Mouse (Mus musculus) heart, embryonic 12.5 days (tissue): ENCODE measurements around the gene Cntn3. TPM values are rescaled to one million over a fixed set of nuclear protein-coding genes. Genes with fewer than 3 reads are reported as not detected.
"Not testable (repeated sequence)": the region's sequence is repeated elsewhere in the genome, so short reads cannot be mapped to it uniquely, and the experiment has no call there.

Source experiments
- ATAC-seq: fragments of 200-750 bp; cut with Nextera tagmentation; 2 replicates; pipeline ENCODE4 v1.8.0; 2017; ENCODE audit warnings: moderate TSS enrichment, moderate library complexity; ENCODE audit not compliant: insufficient number of reproducible peaks, low FRiP score
- H3K27ac ChIP-seq: fragments of 300-500 bp; sonication (generic); 2 replicates; pipeline ENCODE4 v1.5.1; 2016; ENCODE audit warnings: mild to moderate bottlenecking, moderate library complexity; ENCODE audit not compliant: poor library complexity, severe bottlenecking
- H3K27me3 ChIP-seq: fragments of 300-500 bp; sonication (generic); replicated peaks from 2 replicates; pipeline ENCODE4 v1.6.1; 2016; ENCODE audit warnings: mild to moderate bottlenecking, moderate library complexity
- H3K36me3 ChIP-seq: fragments of 300-500 bp; sonication (generic); 2 replicates; pipeline ENCODE4 v1.6.1; 2016; ENCODE audit warnings: mild to moderate bottlenecking, moderate library complexity
- H3K4me1 ChIP-seq: fragments of 300-500 bp; sonication (generic); replicated peaks from 2 replicates; pipeline ENCODE4 v1.6.1; 2016; ENCODE audit warnings: mild to moderate bottlenecking
- H3K4me2 ChIP-seq: fragments of 300-500 bp; sonication (generic); 2 replicates; pipeline ENCODE4 v1.6.1; 2016; ENCODE audit warnings: mild to moderate bottlenecking, moderate library complexity
- H3K4me3 ChIP-seq: fragments of 300-500 bp; sonication (generic); 2 replicates; pipeline ENCODE4 v1.5.1; 2016; ENCODE audit warnings: mild to moderate bottlenecking
- H3K9ac ChIP-seq: fragments of 300-500 bp; sonication (generic); 2 replicates; pipeline ENCODE4 v1.6.1; 2016; ENCODE audit warnings: mild to moderate bottlenecking, moderate library complexity
- H3K9me3 ChIP-seq: fragments of 300-500 bp; sonication (generic); replicated peaks from 2 replicates; pipeline ENCODE4 v1.6.1; 2016; ENCODE audit warnings: mild to moderate bottlenecking, moderate library complexity
- WGBS: fragments of 180-500 bp; shearing (Covaris S2); methylation state at CpG from one replicate; pipeline ENCODE4 v1.1.7; 2016; 5-methylcytosine and 5-hydroxymethylcytosine counted together
- polyA plus RNA-seq: library from polyadenylated mRNA; unstranded; fragments of >200 nt; fragmentation: Nextera tagmentation; extraction: Ambion mirVana; gene quantifications from 2 replicates; pipeline ENCODE4 v1.2.1, GENCODE M21; 2016

Gene Cntn3
- polyA plus RNA-seq, result 0.28 and 0.48 TPM in 2 replicates

GRCm38 (mm10) chr6:102573001-102573400, at the start of gene Cntn3:
TSS of gene Cntn3 (minus strand) at chr6:102573101.
- not testable (repeated sequence) for H3K4me2 ChIP-seq, H3K36me3 ChIP-seq, H3K9ac ChIP-seq, H3K27me3 ChIP-seq, H3K9me3 ChIP-seq, ATAC-seq, H3K4me1 ChIP-seq, H3K4me3 ChIP-seq, H3K27ac ChIP-seq
- WGBS, result 97% methylated on average over 5 of the region's 20 CpGs

GRCm38 (mm10) chr6:102600773-102601172, 27.9 kb upstream of the Cntn3 start:
- Histone ChIP-seq H3K36me3 (no peaks in the 10 kb centered on the region), H3K27me3 (no peaks in the 10 kb centered on the region)

GRCm38 (mm10) chr6:102597756-102598155, 24.9 kb upstream of the Cntn3 start:
- Histone ChIP-seq H3K27ac (no peak overlapping the region), H3K36me3 (no peaks in the 10 kb centered on the region), H3K27me3 (no peaks in the 10 kb centered on the region), H3K9ac (no peak overlapping the region), H3K9me3 (no peaks in the 10 kb centered on the region), H3K4me2 (no peak overlapping the region), H3K4me3 (no peak overlapping the region), H3K4me1 (no peaks in the 10 kb centered on the region)
- WGBS, result 60% methylated on average over 2 of the region's 2 CpGs
- no peak for ATAC-seq

More at GRCm38 (mm10) chr6:102600773-102601172, 27.9 kb upstream of the Cntn3 start:
- Histone ChIP-seq H3K4me3 (no peak overlapping the region), H3K4me1 (no peaks in the 10 kb centered on the region), H3K9ac (no peak overlapping the region), H3K9me3 (no peaks in the 10 kb centered on the region), H3K4me2 (no peak overlapping the region), H3K27ac (no peak overlapping the region)
- ATAC-seq, result no peak
- 73% methylated on average over 2 of the region's 2 CpGs for WGBS

- WGBS, result 89% methylated on average over 4 of the region's 4 CpGs
These were observed 17.2 kb upstream of the Cntn3 start for GRCm38 (mm10) chr6:102590151-102590550.

GRCm38 (mm10) chr6:102589311-102589710, 16.4 kb upstream of the Cntn3 start:
- no peak for ATAC-seq
- 53% methylated on average over 4 of the region's 4 CpGs for WGBS
- Histone ChIP-seq H3K9me3 (no peaks in the 10 kb centered on the region), H3K27ac (no peak overlapping the region), H3K9ac (no peak overlapping the region), H3K4me2 (no peak overlapping the region), H3K27me3 (no peaks in the 10 kb centered on the region), H3K4me3 (no peak overlapping the region), H3K36me3 (no peaks in the 10 kb centered on the region), H3K4me1 (no peaks in the 10 kb centered on the region)

More at GRCm38 (mm10) chr6:102590151-102590550, 17.2 kb upstream of the Cntn3 start:
- Histone ChIP-seq H3K9ac (no peak overlapping the region), H3K4me3 (no peak overlapping the region), H3K9me3 (no peaks in the 10 kb centered on the region), H3K4me2 (no peak overlapping the region), H3K4me1 (no peaks in the 10 kb centered on the region), H3K36me3 (no peaks in the 10 kb centered on the region), H3K27ac (no peak overlapping the region), H3K27me3 (no peaks in the 10 kb centered on the region)
- no peak for ATAC-seq

- no peak for ATAC-seq
- Histone ChIP-seq H3K4me3 (no peak overlapping the region), H3K4me2 (no peak overlapping the region), H3K36me3 (no peaks in the 10 kb centered on the region), H3K27ac (no peak overlapping the region), H3K9me3 (no peaks in the 10 kb centered on the region), H3K9ac (no peak overlapping the region), H3K4me1 (no peaks in the 10 kb centered on the region), H3K27me3 (no peaks in the 10 kb centered on the region)
These were observed 13.2 kb upstream of the Cntn3 start for GRCm38 (mm10) chr6:102586056-102586455.

GRCm38 (mm10) chr6:102583578-102583977, 10.7 kb upstream of the Cntn3 start:
- Histone ChIP-seq H3K4me3 (no peak overlapping the region), H3K4me2 (no peak overlapping the region), H3K36me3 (no peaks in the 10 kb centered on the region), H3K27me3 (no peaks in the 10 kb centered on the region), H3K4me1 (no peaks in the 10 kb centered on the region), H3K9ac (no peak overlapping the region), H3K9me3 (no peaks in the 10 kb centered on the region), H3K27ac (no peak overlapping the region)
- WGBS, result 78% methylated on average over 2 of the region's 2 CpGs
- ATAC-seq, result no peak

GRCm38 (mm10) chr6:102567496-102567895, 5.4 kb downstream of the Cntn3 start:
- WGBS, result 50% methylated on average over 1 of the region's 1 CpGs
- H3K36me3 ChIP-seq, result no peaks in the 10 kb centered on the region
- no peak overlapping the region for H3K27ac ChIP-seq
- no peak for ATAC-seq
- no peaks in the 10 kb centered on the region for H3K9me3 ChIP-seq
- peaks cover 18% of the 10 kb centered on the region for H3K27me3 ChIP-seq
- H3K4me3 ChIP-seq, result no peak overlapping the region
- no peak overlapping the region for H3K4me2 ChIP-seq
- 0 out of 2 replicates have a peak, but pooled peaks cover 3% of the 10 kb centered on the region for H3K4me1 ChIP-seq
- no peak overlapping the region for H3K9ac ChIP-seq

GRCm38 (mm10) chr6:102565228-102565627, 7.7 kb downstream of the Cntn3 start:
- Histone ChIP-seq H3K4me1 (0 out of 2 replicates have a peak, but pooled peaks cover 3% of the 10 kb centered on the region), H3K36me3 (no peaks in the 10 kb centered on the region), H3K27ac (no peak overlapping the region), H3K4me2 (no peak overlapping the region), H3K27me3 (peaks cover 19% of the 10 kb centered on the region), H3K9me3 (no peaks in the 10 kb centered on the region), H3K4me3 (no peak overlapping the region), H3K9ac (no peak overlapping the region)
- ATAC-seq, result no peak
- WGBS, result 95% methylated on average over 1 of the region's 1 CpGs

- peak; percentile 95 for ATAC-seq
- 1% methylated on average over 61 of the region's 63 CpGs for WGBS
- H3K9me3 ChIP-seq, result no peaks in the 10 kb centered on the region
- H3K4me2 ChIP-seq, result peak overlapping the region; percentile 99
- peaks cover 19% of the 10 kb centered on the region for H3K27me3 ChIP-seq
- 0 out of 2 replicates have a peak, but pooled peaks cover 3% of the 10 kb centered on the region for H3K4me1 ChIP-seq
- H3K36me3 ChIP-seq, result no peaks in the 10 kb centered on the region
- H3K4me3 ChIP-seq, result peak overlapping the region; percentile 66
- no peak overlapping the region for H3K27ac ChIP-seq
- H3K9ac ChIP-seq, result peak overlapping the region; percentile 74
These were observed 8.7 kb downstream of the Cntn3 start for GRCm38 (mm10) chr6:102564011-102564731.

- H3K4me1 ChIP-seq, result 0 out of 2 replicates have a peak, but pooled peaks cover 3% of the 10 kb centered on the region
- H3K27ac ChIP-seq, result no peak overlapping the region
- peaks cover 19% of the 10 kb centered on the region for H3K27me3 ChIP-seq
- ATAC-seq, result no peak
- no peaks in the 10 kb centered on the region for H3K9me3 ChIP-seq
- peak overlapping the region; percentile 74; the same call in 1 of the 2 replicates for H3K9ac ChIP-seq
- H3K4me3 ChIP-seq, result peak overlapping the region; percentile 66
- WGBS, result 15% methylated on average over 7 of the region's 7 CpGs
- peak overlapping the region; percentile 99 for H3K4me2 ChIP-seq
- H3K36me3 ChIP-seq, result no peaks in the 10 kb centered on the region
These were observed 9.5 kb downstream of the Cntn3 start for GRCm38 (mm10) chr6:102563431-102563830.
